Mouse (Mus musculus): ENCODE data around the gene Maco1. TPM values are rescaled to one million over a fixed set of nuclear protein-coding genes. Genes with fewer than 3 reads are reported as not detected.

The Maco1 gene
- total RNA-seq, 2 experiments from 2014 or later: 14.7 to 34.1 TPM

GRCm38 (mm10) chr4:134779136-134779934 is 73.8 kb downstream of the Maco1 start:
- ATAC-seq (replicated peaks; ENCODE audit: poor library complexity, severe bottlenecking): peak; percentile 83

- no peak for ATAC-seq (replicated peaks; ENCODE audit: poor library complexity, severe bottlenecking)
These were observed 76.9 kb downstream of the Maco1 start for GRCm38 (mm10) chr4:134776246-134776645.

GRCm38 (mm10) chr4:134775234-134775944 is 77.8 kb downstream of the Maco1 start:
- ATAC-seq (replicated peaks; ENCODE audit: poor library complexity, severe bottlenecking): no peak

- ATAC-seq (replicated peaks; ENCODE audit: poor library complexity, severe bottlenecking): no peak
These were observed 79.0 kb downstream of the Maco1 start for GRCm38 (mm10) chr4:134774126-134774525.

GRCm38 (mm10) chr4:134772805-134773674 is 80.1 kb downstream of the Maco1 start:
- peak; percentile 85 for ATAC-seq (replicated peaks; ENCODE audit: poor library complexity, severe bottlenecking)

- ATAC-seq (replicated peaks; ENCODE audit: poor library complexity, severe bottlenecking): no peak
These were observed 83.3 kb downstream of the Maco1 start for GRCm38 (mm10) chr4:134769891-134770290.

- ATAC-seq (replicated peaks; ENCODE audit: poor library complexity, severe bottlenecking): no peak
These were observed 83.9 kb downstream of the Maco1 start for GRCm38 (mm10) chr4:134769081-134769811.

- ATAC-seq (replicated peaks; ENCODE audit: poor library complexity, severe bottlenecking): no peak
These were observed 84.8 kb downstream of the Maco1 start for GRCm38 (mm10) chr4:134768226-134768888.

- peak; percentile 68 for ATAC-seq (replicated peaks; ENCODE audit: poor library complexity, severe bottlenecking)
These were observed 85.5 kb downstream of the Maco1 start, which contains the start of gene Ldlrap1 for GRCm38 (mm10) chr4:134767426-134768225. Gene Ldlrap1 (minus strand): TSS chr4:134768024.

- no peak for ATAC-seq (replicated peaks; ENCODE audit: poor library complexity, severe bottlenecking)
These were observed 86.2 kb downstream of the Maco1 start for GRCm38 (mm10) chr4:134766904-134767425.

- no peak for ATAC-seq (replicated peaks; ENCODE audit: poor library complexity, severe bottlenecking)
These were observed 86.9 kb downstream of the Maco1 start for GRCm38 (mm10) chr4:134766277-134766676.

- ATAC-seq (replicated peaks; ENCODE audit: poor library complexity, severe bottlenecking): peak; percentile 6; the same call in 1 of the 2 replicates
These were observed 88.8 kb downstream of the Maco1 start for GRCm38 (mm10) chr4:134764333-134764732.

- peak; percentile 47 for ATAC-seq (replicated peaks; ENCODE audit: poor library complexity, severe bottlenecking)
These were observed 90.8 kb downstream of the Maco1 start for GRCm38 (mm10) chr4:134762360-134762759.

- ATAC-seq (replicated peaks; ENCODE audit: poor library complexity, severe bottlenecking): no peak
These were observed 92.3 kb downstream of the Maco1 start for GRCm38 (mm10) chr4:134760793-134761201.

GRCm38 (mm10) chr4:134760281-134760680 is 92.9 kb downstream of the Maco1 start:
- no peak for ATAC-seq (replicated peaks; ENCODE audit: poor library complexity, severe bottlenecking)

- ATAC-seq (replicated peaks; ENCODE audit: poor library complexity, severe bottlenecking): 0 out of 2 replicates have a peak, but pooled peaks have one; percentile 18
These were observed 93.6 kb downstream of the Maco1 start for GRCm38 (mm10) chr4:134759564-134759963.

GRCm38 (mm10) chr4:134758922-134759321 is 94.2 kb downstream of the Maco1 start:
- no peak for ATAC-seq (replicated peaks; ENCODE audit: poor library complexity, severe bottlenecking)

GRCm38 (mm10) chr4:134758367-134758766 is 94.8 kb downstream of the Maco1 start:
- 0 out of 2 replicates have a peak, but pooled peaks have one; percentile 3 for ATAC-seq (replicated peaks; ENCODE audit: poor library complexity, severe bottlenecking)

Measured in granulocyte monocyte progenitor cell, adult 5-6 weeks (primary cell).